Mouse (Mus musculus): ENCODE results near the gene Ralgps1.

- no peak for TF ChIP-seq CTCF (IDR thresholded peaks at IDR 0.05; ENCODE audit: insufficient read depth, low read depth, low read length)
- no peak for TF ChIP-seq POLR2A (IDR thresholded peaks at IDR 0.05; ENCODE audit: insufficient read depth, low read depth, low read length)
Observed at GRCm38 (mm10) chr2:33137244-33137643, 234.0 kb downstream of the Ralgps1 start.
